In genomic region chr4:47931464-47931863, GRCm38 (mm10) we compare ENCODE assay signal across 26 mouse cellular contexts.
"Had no signal": no experiment of that assay in that cellular context is flagged by ENCODE, and none has a peak within 500 bp of the region (broad histone marks: within the 10 kb centered on the region; RNA-seq: fewer than 3 reads in every experiment).

No protein-coding gene starts in this region.

- H3K9me3 ChIP-seq: hindbrain, embryonic 12.5 days; intestine, embryonic 15.5 days; limb, embryonic 15.5 days; liver, embryonic 12.5 days had no signal

- H3K4me1 ChIP-seq: hindbrain, embryonic 10.5 days; hindbrain, embryonic 12.5 days; intestine, embryonic 15.5 days; limb, embryonic 13.5 days; limb, embryonic 15.5 days; liver, embryonic 12.5 days had no signal

- H3K27me3 ChIP-seq: hindbrain, embryonic 12.5 days; intestine, embryonic 15.5 days; limb, embryonic 13.5 days; limb, embryonic 15.5 days; liver, embryonic 12.5 days had no signal

- H3K9ac ChIP-seq: hindbrain, embryonic 12.5 days; hindbrain, embryonic 14.5 days; intestine, embryonic 15.5 days; limb, embryonic 13.5 days; limb, embryonic 15.5 days; liver, embryonic 12.5 days; liver, embryonic 14.5 days had no signal

- H3K36me3 ChIP-seq: hindbrain, embryonic 10.5 days; hindbrain, embryonic 12.5 days; intestine, embryonic 15.5 days; limb, embryonic 13.5 days; limb, embryonic 15.5 days; liver, embryonic 12.5 days had no signal

- H3K4me2 ChIP-seq: heart, embryonic 11.5 days; hindbrain, embryonic 12.5 days; hindbrain, embryonic 14.5 days; intestine, embryonic 15.5 days; limb, embryonic 13.5 days; limb, embryonic 15.5 days; liver, embryonic 12.5 days had no signal

- H3K27ac ChIP-seq: gastrocnemius, adult 2 months; heart, adult 2 months; hindbrain, embryonic 10.5 days; hindbrain, embryonic 12.5 days; hindbrain, embryonic 14.5 days; intestine, embryonic 15.5 days; limb, embryonic 13.5 days; limb, embryonic 15.5 days; liver, embryonic 12.5 days; liver, embryonic 14.5 days had no signal

- ATAC-seq: hindbrain, embryonic 16.5 days; inflammation-experienced regulatory T-cells, adult 6 months; intestine, embryonic 15.5 days; intestine, postnatal 0 days; liver, embryonic 12.5 days had no signal

- H3K4me3 ChIP-seq: gastrocnemius, adult 2 months; heart, adult 2 months; hindbrain, embryonic 10.5 days; hindbrain, embryonic 12.5 days; intestine, embryonic 15.5 days; limb, embryonic 13.5 days; limb, embryonic 15.5 days; liver, embryonic 12.5 days had no signal

- DNase-seq: gastrocnemius, adult 2 months; gastrocnemius, postnatal 10 days; gastrocnemius, postnatal 25 days; heart, adult 2 months; heart, postnatal 10 days; heart, postnatal 4 days; kidney, adult 18-20 months; kidney, adult 8-10 months; kidney, postnatal 10 days; kidney, postnatal 25 days; kidney, postnatal 4 days; layer of hippocampus, adult 9-11 months; layer of hippocampus, postnatal 36 days; left cerebral cortex, postnatal 4 days had no signal
